Mouse (Mus musculus) liver, embryonic 12.5 days (tissue): ENCODE results near the gene Fut11. TPM values are rescaled to one million over a fixed set of nuclear protein-coding genes. Genes with fewer than 3 reads are reported as not detected.

Experiments used
- ATAC-seq: fragments of 200-750 bp; cut with Nextera tagmentation; 2 replicates; pipeline ENCODE4 v1.8.0; 2017; ENCODE audit warnings: moderate number of reproducible peaks, mild to moderate bottlenecking, moderate library complexity
- H3K27ac ChIP-seq: fragments of 300-500 bp; sonication (generic); 2 replicates; pipeline ENCODE4 v1.5.1; 2016; ENCODE audit warnings: mild to moderate bottlenecking
- H3K27me3 ChIP-seq: fragments of 300-500 bp; sonication (generic); replicated peaks from 2 replicates; pipeline ENCODE4 v1.6.1; 2016; ENCODE audit warnings: mild to moderate bottlenecking, moderate library complexity
- H3K36me3 ChIP-seq: fragments of 300-500 bp; sonication (generic); 2 replicates; pipeline ENCODE4 v1.6.1; 2016; ENCODE audit warnings: mild to moderate bottlenecking, moderate library complexity
- H3K4me1 ChIP-seq: fragments of 300-500 bp; sonication (generic); 2 replicates; pipeline ENCODE4 v1.6.1; 2016
- H3K4me2 ChIP-seq: fragments of 300-500 bp; sonication (generic); 2 replicates; pipeline ENCODE4 v1.6.1; 2016; ENCODE audit warnings: mild to moderate bottlenecking, moderate library complexity
- H3K4me3 ChIP-seq: fragments of 300-500 bp; sonication (generic); 2 replicates; pipeline ENCODE4 v1.5.1; 2016; ENCODE audit warnings: mild to moderate bottlenecking, moderate library complexity
- H3K9ac ChIP-seq: fragments of 300-500 bp; sonication (generic); 2 replicates; pipeline ENCODE4 v1.6.1; 2016; ENCODE audit warnings: mild to moderate bottlenecking, moderate library complexity
- H3K9me3 ChIP-seq: fragments of 300-500 bp; sonication (generic); replicated peaks from 2 replicates; pipeline ENCODE4 v1.6.1; 2016; ENCODE audit warnings: mild to moderate bottlenecking, moderate library complexity
- WGBS: fragments of 180-500 bp; shearing (Covaris S2); methylation state at CpG from one replicate; pipeline ENCODE4 v1.1.7; 2016; ENCODE audit not compliant: insufficient replicate concordance; 5-methylcytosine and 5-hydroxymethylcytosine counted together
- polyA plus RNA-seq: library from polyadenylated mRNA; unstranded; fragments of >200 nt; fragmentation: Nextera tagmentation; extraction: Ambion mirVana; gene quantifications from 2 replicates; pipeline ENCODE4 v1.2.1, GENCODE M21; 2016

Fut11 gene
- polyA plus RNA-seq, 1 experiment from 2014 or later, result 11.5 TPM

DNA sequence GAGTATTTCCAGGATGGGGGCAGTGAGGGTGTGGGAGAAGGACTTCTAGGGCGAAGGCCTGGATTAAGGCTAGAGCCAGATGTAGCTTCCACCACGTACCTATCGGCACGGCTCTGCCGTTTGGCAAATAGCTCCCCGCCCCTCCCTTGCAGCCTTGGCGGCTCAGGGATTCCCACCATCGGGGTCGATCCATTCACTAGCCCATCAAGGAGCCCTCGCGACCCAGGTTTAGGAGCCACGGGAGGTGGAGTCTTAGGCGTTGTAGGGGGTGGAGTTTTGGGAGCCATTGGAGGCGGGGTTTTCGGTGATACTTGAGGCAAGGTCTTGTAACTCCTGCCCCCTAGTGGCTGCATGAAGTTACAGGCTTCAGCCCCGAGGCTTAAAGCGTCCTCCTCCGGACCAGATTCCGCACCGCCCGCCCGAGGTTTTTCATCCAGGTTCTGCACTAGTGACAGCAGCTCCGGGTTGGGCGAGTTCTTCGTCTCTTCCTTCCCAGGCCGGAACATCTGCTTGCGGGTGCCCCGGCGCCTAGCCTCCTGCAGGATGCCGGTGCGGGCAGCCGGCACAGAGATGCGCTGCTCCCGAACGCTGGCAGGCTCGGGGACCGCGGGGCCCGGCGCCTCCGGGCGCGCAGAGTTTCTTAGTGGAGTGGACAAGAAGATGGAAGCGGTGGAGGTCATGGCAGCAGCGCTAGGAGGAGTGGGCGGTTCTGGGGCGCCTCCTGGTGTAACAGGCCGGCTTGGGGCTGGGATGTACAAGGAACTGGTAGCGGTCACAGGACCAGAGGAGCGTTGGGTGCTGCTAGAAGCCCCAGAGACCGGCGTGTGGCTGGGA lies 33.7 kb upstream of the Fut11 start:
- H3K9me3 ChIP-seq, result no peaks in the 10 kb centered on the region
- 3% methylated on average over 52 of the region's 52 CpGs for WGBS
- peak overlapping the region; percentile 93 for H3K4me2 ChIP-seq
- H3K36me3 ChIP-seq, result no peaks in the 10 kb centered on the region
- H3K27ac ChIP-seq, result 0 out of 2 replicates have a peak overlapping the region, but pooled peaks have one; percentile 34
- H3K9ac ChIP-seq, result peak overlapping the region; percentile 67
- ATAC-seq, result peak; percentile 82
- peak overlapping the region; percentile 63 for H3K4me3 ChIP-seq
- peaks cover 56% of the 10 kb centered on the region for H3K27me3 ChIP-seq
- peaks cover 22% of the 10 kb centered on the region for H3K4me1 ChIP-seq

GRCm38 (mm10) chr14:20661661-20662331 lies 33.0 kb upstream of the Fut11 start:
- ATAC-seq, result peak; percentile 25; the same call in 1 of the 2 replicates
- Histone ChIP-seq H3K4me2 (peak overlapping the region; percentile 93), H3K27ac (0 out of 2 replicates have a peak overlapping the region, but pooled peaks have one; percentile 34), H3K27me3 (peaks cover 63% of the 10 kb centered on the region), H3K9me3 (no peaks in the 10 kb centered on the region), H3K9ac (peak overlapping the region; percentile 67), H3K36me3 (no peaks in the 10 kb centered on the region), H3K4me3 (peak overlapping the region; percentile 63), H3K4me1 (peaks cover 22% of the 10 kb centered on the region)
- 15% methylated on average over 19 of the region's 19 CpGs for WGBS

DNA sequence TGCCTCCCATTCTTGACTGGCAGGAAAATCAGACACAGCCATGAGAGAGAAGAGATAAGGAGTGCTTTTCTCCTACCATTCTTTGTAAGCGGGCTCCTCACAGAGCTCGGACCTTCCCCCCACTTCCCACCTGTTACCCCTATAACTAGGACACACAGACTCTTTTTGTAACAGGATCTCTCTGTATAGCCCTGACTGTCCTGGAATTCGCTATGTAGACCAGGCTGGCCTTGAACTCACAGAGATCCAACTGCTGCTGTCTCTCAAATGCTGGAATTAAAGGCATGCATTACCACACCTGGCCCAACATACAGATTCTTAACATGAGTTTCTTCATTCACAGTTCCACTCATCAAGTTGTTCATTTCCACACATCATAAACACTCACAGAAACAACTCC lies 32.0 kb upstream of the Fut11 start:
- ATAC-seq, result no peak
- Histone ChIP-seq H3K4me1 (peaks cover 22% of the 10 kb centered on the region), H3K4me2 (no peak overlapping the region), H3K27me3 (peaks cover 70% of the 10 kb centered on the region), H3K36me3 (no peaks in the 10 kb centered on the region), H3K4me3 (no peak overlapping the region), H3K27ac (no peak overlapping the region), H3K9me3 (no peaks in the 10 kb centered on the region), H3K9ac (no peak overlapping the region)
- 63% methylated on average over 3 of the region's 3 CpGs for WGBS

- Histone ChIP-seq H3K9ac (no peak overlapping the region), H3K36me3 (no peaks in the 10 kb centered on the region), H3K4me1 (peaks cover 19% of the 10 kb centered on the region), H3K9me3 (no peaks in the 10 kb centered on the region), H3K4me3 (no peak overlapping the region), H3K27me3 (peaks cover 75% of the 10 kb centered on the region), H3K27ac (no peak overlapping the region), H3K4me2 (no peak overlapping the region)
- WGBS, result 58% methylated on average over 2 of the region's 2 CpGs
- ATAC-seq, result no peak
Observed at GRCm38 (mm10) chr14:20663601-20664000, 31.2 kb upstream of the Fut11 start.

DNA sequence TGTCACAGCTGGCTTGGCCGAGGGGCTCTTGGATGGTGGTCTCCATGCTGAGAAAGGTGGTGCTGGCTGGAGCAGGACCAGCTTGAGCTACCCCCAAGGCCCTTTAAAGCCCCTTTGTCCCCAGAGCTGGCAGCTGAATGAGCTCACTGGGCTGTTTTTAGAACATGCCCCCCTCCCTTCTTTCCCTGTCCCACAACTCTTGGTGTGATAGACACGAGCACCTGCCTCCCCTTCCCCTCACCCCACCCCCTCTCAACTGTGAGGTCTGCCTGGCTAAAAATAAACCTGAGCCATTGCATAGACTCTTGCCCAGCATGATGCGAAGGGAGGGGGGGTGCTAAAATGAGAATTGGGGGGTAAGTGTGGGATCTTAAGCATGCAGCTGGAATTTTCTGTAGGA lies 30.3 kb upstream of the Fut11 start:
- 65% methylated on average over 3 of the region's 3 CpGs for WGBS
- H3K4me3 ChIP-seq, result no peak overlapping the region
- H3K4me1 ChIP-seq, result peaks cover 19% of the 10 kb centered on the region
- peaks cover 82% of the 10 kb centered on the region for H3K27me3 ChIP-seq
- no peak overlapping the region for H3K4me2 ChIP-seq
- H3K27ac ChIP-seq, result no peak overlapping the region
- H3K36me3 ChIP-seq, result no peaks in the 10 kb centered on the region
- ATAC-seq, result no peak
- H3K9me3 ChIP-seq, result no peaks in the 10 kb centered on the region
- no peak overlapping the region for H3K9ac ChIP-seq

DNA sequence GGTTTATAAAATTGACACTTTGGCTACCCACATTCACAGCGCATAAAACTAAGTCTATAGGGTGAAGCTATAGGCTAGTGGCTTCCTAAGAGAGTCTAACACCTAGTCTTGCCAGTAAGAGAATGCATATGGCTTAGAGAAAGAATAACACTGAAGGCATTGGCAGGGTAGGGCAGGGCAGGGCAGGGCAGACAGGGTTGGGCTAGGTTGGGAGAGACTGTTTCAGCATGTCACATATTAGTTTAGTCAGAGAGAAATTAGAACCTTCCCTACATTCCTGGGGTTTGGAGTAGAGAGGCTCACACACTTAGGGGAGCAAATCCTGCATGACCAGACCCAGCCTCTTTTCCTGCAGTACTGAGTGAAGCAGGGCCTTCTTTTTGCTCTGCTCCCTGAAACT lies 27.3 kb upstream of the Fut11 start:
- WGBS, result 57% methylated on average over 1 of the region's 1 CpGs
- Histone ChIP-seq H3K4me2 (no peak overlapping the region), H3K9ac (no peak overlapping the region), H3K27ac (no peak overlapping the region), H3K27me3 (peaks cover 67% of the 10 kb centered on the region), H3K4me3 (no peak overlapping the region), H3K9me3 (no peaks in the 10 kb centered on the region), H3K4me1 (0 out of 2 replicates have a peak, but pooled peaks cover 3% of the 10 kb centered on the region), H3K36me3 (no peaks in the 10 kb centered on the region)
- no peak for ATAC-seq

- no peak for ATAC-seq
- H3K36me3 ChIP-seq, result 0 out of 2 replicates have a peak, but pooled peaks cover 2% of the 10 kb centered on the region
- 64% methylated on average over 8 of the region's 8 CpGs for WGBS
- no peak within 1 kb of the TSS for H3K27ac ChIP-seq
- H3K4me1 ChIP-seq, result peaks cover 5% of the 10 kb centered on the region; the same call in 1 of the 2 replicates
- H3K9me3 ChIP-seq, result no peaks in the 10 kb centered on the region
- no peak within 1 kb of the TSS for H3K9ac ChIP-seq
- no peak within 1 kb of the TSS for H3K4me3 ChIP-seq
- peaks cover 59% of the 10 kb centered on the region for H3K27me3 ChIP-seq
- H3K4me2 ChIP-seq, result no peak within 1 kb of the TSS
Observed at GRCm38 (mm10) chr14:20668154-20668810, 26.5 kb upstream of the Fut11 start, which contains the start of gene Synpo2l. Gene Synpo2l (minus strand): TSS chr14:20668354.

DNA sequence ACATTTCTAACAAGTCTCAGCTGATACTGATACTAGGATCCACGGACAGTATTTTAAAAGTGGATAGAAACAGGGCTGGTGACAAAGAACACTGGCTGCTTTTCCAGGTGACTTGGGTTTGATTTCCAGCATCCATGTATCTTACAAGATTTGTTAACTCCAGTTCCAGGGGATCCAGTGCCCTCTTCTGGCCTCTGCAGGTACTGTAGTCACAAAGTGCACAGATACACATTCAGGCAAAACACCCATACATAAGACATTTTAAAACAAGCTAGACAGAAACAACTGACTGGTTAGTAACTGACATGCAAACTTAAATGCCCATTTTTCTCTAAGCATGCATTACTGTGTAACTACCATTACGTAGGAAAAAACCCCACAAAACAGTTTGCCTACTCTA lies 21.8 kb upstream of the Fut11 start:
- H3K27me3 ChIP-seq, result peaks cover 17% of the 10 kb centered on the region
- no peaks in the 10 kb centered on the region for H3K9me3 ChIP-seq
- peaks cover 24% of the 10 kb centered on the region for H3K4me1 ChIP-seq
- 88% methylated on average over 2 of the region's 2 CpGs for WGBS
- H3K27ac ChIP-seq, result peak overlapping the region; percentile 33; the same call in 1 of the 2 replicates
- H3K36me3 ChIP-seq, result peaks cover 29% of the 10 kb centered on the region
- no peak overlapping the region for H3K9ac ChIP-seq
- ATAC-seq, result no peak
- H3K4me3 ChIP-seq, result no peak overlapping the region
- peak overlapping the region; percentile 90 for H3K4me2 ChIP-seq

DNA sequence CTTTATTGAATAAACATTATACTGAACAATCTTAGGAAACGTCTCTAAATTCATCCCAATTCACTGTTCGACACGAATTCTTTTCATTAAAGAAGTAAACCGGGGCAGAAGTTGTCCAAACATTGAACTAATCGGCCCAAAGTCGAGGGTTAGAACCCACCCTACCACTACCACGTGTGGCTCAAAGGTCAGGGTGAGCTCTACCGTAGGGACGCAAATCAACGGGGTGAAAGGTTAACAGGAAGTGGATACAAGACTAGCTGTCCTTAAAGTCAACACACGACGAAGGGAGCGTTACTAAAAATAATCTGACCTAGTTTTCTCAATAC lies 21.1 kb upstream of the Fut11 start:
- Histone ChIP-seq H3K27ac (peak overlapping the region; percentile 47; the same call in 1 of the 2 replicates), H3K9ac (peak overlapping the region; percentile 37; the same call in 1 of the 2 replicates), H3K4me3 (peak overlapping the region; percentile 75), H3K4me2 (peak overlapping the region; percentile 90), H3K4me1 (peaks cover 24% of the 10 kb centered on the region), H3K27me3 (peaks cover 15% of the 10 kb centered on the region), H3K36me3 (peaks cover 36% of the 10 kb centered on the region), H3K9me3 (no peaks in the 10 kb centered on the region)
- ATAC-seq, result peak; percentile 69
- whole genome bisulfite sequencing, result 8% methylated on average over 13 of the region's 13 CpGs

GRCm38 (mm10) chr14:20674064-20674833 lies 20.5 kb upstream of the Fut11 start, which contains the start of gene Sec24c:
Gene Sec24c (plus strand): TSS chr14:20674308.
- H3K4me2 ChIP-seq, result peak within 1 kb of the TSS; percentile 90
- under 1% methylated on average over 43 of the region's 43 CpGs for WGBS
- peaks cover 24% of the 10 kb centered on the region for H3K4me1 ChIP-seq
- ATAC-seq, result peak; percentile 96
- peak within 1 kb of the TSS; percentile 90 for H3K27ac ChIP-seq
- no peaks in the 10 kb centered on the region for H3K9me3 ChIP-seq
- peaks cover 10% of the 10 kb centered on the region for H3K27me3 ChIP-seq
- peak within 1 kb of the TSS; percentile 84 for H3K9ac ChIP-seq
- H3K36me3 ChIP-seq, result peaks cover 41% of the 10 kb centered on the region
- peak within 1 kb of the TSS; percentile 75 for H3K4me3 ChIP-seq

DNA sequence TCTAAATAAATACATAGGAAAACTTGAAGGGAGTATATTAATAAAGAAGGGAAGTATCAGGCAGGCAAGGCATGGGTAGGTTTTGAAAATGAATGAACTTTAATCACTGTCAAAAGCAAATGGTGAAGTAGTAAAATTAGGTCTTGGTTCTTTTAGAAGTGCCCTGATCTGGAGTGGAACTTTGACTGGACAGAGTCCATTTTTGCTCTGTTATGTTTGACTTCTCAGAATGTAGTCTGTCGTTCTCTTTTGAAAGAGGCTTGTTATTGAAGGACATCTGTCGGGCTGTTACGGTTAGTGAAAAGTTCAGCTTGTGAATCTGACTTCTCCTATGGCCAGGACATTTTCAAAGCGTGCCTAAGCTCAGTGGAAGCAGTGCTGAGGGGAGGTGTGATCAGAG lies 16.9 kb upstream of the Fut11 start:
- Histone ChIP-seq H3K27me3 (no peaks in the 10 kb centered on the region), H3K4me2 (no peak overlapping the region), H3K27ac (no peak overlapping the region), H3K36me3 (peaks cover 77% of the 10 kb centered on the region), H3K9ac (no peak overlapping the region), H3K9me3 (no peaks in the 10 kb centered on the region), H3K4me3 (no peak overlapping the region), H3K4me1 (peaks cover 27% of the 10 kb centered on the region)
- no peak for ATAC-seq
- 84% methylated on average over 4 of the region's 4 CpGs for WGBS
